Mouse (Mus musculus) brain, adult 2 months (tissue): Measurements from ENCODE around the gene Senp1.

ENCODE experiments used
- DNase-seq: peaks from one replicate; pipeline ENCODE4 v3.0.0; 2011; ENCODE audit warnings: low read depth, low spot score

Gene Senp1

DNA sequence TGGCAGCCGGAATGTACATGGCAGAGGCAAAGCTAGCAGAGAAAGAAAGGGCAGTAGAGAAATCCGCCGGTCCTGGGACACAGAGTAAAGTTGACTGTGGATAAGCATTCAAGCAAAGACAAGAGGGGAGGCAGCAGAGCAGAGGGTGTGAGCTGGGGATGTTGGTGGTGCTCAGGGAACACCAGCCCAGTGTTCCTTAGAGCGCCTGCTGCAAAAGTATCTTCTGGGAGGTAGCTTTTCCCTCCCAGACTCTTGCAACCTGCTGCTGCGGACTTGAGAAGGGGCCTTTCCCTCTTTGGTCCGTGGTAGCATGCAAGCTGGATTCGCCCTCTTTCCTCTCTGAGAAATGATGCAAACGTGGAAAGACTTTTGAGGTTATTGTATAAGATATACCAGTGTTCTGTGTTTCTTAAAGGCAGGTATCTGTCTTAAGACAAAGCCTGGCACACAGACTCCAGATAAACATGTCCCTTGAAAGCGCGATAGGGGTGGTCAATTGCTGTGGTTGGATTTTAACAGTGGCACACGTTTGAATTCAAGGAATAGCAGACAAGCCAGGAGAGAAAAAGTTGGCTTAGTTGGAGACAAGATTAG, 14.3 kb upstream of the Senp1 start:
- no peak for DNase-seq

DNA sequence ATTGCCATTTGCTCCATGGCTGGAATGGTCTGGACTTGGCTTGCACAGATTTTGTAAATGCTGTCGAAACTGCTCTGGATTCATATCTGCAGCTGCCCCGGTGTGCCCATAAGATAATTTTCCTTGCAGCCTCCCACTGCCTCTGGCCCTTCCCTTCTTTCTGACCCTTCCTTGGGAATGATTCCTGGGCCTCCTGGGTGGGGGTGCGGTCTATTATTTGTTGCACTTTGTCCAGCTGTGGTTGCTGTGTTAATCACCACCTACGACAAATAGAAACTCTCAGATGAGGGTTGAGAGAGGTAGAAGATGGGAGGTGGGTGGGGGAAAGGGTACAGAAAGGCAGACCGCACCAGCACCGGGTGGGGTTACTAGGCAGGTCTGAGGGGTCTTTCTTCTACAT, 13.7 kb upstream of the Senp1 start:
- no peak for DNase-seq

DNA sequence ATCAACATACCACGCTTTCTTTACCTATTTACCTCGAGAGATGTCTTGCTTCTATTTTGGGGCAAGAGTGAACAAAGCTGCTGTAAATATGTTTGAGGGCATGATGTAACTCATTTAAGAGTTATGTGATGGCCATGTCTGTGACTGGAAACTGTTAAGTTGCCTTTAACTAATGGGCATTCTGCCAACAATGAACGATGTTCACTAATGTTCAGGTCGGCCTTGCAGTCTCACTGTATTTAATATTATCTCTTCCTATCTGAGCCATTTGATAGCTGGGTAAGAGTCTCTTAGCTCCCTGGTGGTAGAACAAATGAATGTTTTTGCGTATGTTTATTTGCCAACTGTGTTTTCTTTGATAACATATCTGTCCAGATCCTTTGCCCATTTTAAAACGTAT, 13.0 kb upstream of the Senp1 start:
- no peak for DNase-seq

DNA sequence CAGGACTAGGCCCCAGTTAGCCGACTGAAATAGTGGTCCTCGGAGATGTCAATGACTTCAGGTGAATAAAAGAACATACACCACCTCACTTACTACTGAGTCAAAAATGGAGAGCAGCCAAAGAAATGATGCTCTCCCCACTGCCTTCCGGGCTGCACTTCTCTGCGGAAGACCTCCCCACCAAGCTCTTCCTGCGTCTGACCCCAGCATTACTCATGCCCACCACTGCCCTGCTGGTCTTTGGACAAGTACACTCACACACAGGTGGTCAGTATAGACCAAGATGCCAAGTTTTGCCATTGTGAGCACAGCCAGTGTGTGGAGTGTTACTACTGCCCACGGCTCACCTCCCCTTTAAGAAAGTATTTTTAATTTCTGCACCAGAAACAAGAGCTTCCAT, 8.9 kb upstream of the Senp1 start:
- peak; percentile 28 for DNase-seq

DNA sequence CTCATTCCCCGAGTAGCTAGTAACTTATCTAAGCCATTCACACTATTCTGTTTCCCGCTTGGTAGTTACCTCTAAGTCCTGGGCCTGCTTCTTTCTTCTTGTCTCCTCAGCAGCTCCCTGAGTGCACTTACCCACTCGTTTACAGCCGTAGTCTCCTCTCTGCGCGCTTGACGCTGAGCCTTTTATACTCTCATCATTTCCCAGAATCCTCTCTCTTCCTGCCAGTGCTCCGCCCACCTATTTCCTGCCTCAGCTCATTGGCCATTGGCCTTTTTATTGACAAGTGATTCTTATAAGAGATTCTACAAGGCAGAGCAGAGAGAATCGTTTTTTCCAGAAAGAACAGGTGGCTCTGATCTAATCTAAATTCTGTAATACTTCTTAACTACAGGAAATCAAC, 5.0 kb upstream of the Senp1 start:
- no peak for DNase-seq

DNA sequence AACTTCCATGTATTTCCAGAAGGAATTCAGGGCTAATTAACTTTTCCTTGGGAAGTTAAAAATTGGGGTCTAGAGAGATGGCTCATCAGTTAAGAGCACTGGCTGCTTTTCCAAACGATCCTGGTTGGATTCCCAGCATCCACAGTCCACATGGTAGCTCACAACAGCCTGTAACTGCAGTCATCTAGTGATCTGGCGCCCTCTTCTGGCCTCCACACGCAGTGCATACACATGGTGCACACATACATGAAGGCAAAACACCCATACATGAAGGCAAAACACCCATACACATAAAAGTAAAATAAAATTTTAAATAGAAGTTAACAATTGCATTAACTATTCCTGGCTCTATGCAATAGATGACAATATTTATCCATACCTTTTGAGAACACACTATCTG, 3.4 kb upstream of the Senp1 start:
- no peak for DNase-seq

DNA sequence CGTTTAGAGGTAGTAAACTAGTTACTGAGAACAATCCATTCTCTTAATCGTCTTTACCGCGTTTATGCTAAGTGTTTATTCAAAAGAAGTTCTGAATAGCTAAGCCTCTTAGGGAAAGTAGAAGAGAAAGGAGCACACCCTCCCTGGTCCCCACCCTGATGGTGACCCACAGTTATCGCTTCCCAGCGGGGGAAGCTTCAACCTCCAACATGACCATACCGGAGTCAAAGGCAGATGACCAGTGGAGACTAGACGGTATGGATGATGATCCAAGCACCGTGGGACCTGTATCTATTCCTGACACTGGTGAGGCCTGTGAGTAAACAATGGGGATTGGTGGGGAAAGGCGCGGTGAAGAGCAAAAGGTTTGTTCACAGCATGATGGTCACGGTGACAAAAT, 1.4 kb upstream of the Senp1 start:
- DNase-seq = no peak

DNA sequence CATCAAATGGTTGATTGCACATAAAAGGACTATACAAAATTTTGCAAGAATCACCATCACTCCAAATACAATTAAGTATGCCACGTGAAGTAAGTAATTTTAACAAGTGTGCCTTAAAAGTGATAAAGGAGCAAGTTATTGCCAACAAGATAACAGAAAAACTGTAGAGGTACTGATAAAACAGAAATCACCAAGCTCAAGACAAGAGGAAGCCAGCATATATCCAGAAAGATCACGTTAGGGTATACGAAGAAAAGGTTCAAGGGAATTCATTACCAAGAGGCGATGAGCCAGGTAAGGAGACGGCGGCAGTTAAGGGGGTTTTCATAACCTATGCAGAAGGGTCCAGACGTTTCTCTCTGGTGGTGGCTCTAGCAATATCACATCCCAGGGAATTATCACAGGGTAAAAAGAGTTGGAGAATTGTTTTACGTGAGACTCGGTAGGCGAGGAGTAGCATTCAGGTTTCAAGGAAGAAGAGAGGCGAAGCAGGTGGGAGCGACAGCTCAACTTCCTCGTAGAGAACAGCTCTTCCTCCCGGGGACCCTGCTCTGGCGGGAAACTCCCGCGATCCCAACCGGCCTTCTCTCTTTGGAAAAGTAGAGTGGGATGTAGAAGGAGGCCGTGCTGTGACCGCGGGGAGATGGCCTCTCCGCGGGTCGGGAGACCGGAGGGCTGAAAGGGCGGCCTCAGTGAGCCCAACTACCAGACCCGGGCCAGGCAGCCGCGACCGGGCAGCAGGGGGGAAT, 998 bp downstream of the Senp1 start, which contains the start of gene Pfkm:
Pfkm (plus strand) TSS at position 218 of the 749 bp plus-strand sequence.
- DNase-seq = no peak

DNA sequence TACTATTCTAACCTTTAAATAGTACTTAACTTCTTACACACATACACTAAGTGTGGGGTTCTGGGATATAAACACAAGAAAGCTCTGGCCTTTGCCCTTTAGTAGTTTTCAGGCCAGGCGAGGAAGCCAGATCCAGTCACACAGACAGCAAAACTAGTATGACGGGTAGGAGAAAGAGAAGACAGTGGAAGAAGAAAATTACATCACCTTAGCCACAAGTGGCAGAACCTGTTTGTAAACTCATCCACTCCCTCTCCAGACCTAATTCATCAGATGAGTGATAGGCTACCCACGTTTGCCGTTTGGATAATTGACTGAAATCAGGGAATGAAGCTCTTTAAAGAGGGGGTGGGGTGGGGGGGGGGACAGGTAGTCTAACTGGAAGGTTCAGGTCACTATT, 1.7 kb downstream of the Senp1 start:
- no peak for DNase-seq

DNA sequence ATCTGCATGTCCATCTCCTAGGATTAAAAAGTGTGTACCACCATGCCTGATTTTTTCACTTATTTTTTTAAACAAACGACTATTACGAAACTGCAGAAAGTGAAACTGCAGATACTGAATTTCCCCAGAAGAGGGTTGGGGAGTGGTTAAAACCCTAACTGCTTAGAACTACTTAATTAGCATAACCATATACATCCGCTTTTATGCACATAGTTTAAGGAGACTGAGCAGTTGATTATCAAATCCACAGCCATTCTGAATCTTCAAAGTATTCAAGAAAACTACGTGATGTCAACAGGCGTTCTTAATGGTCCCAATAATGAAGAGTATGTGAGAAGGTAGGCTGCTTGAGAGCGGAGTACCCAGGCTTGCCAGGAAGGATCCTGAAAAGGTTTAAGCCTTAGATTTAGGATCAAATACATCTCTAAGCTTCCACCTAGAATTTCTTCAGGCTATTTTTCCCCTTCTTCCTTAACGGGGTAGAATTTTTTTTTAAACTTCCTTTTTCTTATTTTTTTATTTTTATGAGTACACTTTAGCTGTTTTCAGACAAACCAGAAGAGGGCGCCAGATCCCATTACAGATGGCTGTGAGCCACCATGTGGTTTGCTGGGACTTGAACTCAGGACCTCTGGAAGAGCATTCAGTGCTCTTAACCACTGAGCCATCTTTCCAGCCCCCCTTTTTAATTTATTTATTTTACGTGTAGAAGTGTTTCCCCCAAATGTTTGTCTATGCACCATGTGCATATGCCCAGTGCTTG, 3.9 kb downstream of the Senp1 start:
- DNase-seq = no peak

DNA sequence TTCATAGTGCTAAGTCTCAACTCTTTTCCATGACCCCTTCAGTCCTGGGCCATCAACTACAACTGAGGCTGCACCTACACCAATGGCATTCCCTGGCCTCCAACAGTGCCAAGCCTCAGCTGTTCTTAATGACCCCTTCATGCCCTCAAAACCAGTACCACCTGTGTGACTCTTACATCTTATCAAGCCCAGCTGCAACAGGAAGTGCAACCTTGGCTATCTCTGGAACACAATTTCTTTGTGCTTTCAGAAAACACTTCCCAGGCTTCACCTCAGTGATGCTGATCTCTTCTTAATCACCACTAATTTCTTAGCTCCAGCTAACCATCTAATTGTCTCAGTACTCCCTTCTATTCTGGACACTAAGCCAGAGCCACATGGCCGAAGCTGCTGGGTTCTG, 4.7 kb downstream of the Senp1 start:
- no peak for DNase-seq

DNA sequence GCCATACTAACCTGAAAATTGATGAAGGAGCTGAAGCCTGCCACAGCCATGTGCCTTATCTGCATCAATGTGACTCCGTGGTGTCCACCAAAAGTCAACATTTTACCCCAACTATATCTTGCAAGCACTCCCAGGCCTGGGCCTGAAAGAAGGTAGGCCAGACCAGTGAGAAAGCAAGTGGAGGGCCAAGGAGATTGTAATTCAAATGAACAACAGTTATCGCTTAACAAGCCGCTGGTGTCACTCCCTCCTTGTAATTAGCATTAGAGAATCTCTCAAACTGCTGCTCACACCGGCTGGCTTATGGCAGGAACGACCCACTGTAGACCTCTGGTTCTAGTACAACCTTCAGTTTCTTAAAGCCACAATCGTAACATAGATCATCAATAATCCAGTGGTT, 16.6 kb downstream of the Senp1 start:
- no peak for DNase-seq

DNA sequence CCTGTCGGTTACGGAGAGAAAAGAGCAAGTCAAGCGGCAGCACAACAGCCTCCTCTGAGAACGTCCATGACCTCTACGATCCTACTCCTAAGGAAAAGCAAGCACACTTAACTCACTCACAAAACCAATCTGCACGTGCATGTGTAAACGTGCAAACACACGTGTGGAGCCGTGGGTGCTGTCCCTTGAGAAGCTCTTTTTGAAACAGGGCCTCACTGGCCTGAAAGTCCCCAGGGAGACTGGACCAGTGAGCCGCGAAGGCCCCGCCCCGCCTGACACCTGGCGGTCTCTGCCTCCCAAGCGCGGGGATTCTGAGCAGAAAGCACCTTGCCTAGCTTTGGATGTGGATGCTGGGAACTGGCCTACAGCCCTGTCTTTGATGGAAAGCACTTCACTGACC, 18.5 kb downstream of the Senp1 start:
- DNase-seq = no peak

DNA sequence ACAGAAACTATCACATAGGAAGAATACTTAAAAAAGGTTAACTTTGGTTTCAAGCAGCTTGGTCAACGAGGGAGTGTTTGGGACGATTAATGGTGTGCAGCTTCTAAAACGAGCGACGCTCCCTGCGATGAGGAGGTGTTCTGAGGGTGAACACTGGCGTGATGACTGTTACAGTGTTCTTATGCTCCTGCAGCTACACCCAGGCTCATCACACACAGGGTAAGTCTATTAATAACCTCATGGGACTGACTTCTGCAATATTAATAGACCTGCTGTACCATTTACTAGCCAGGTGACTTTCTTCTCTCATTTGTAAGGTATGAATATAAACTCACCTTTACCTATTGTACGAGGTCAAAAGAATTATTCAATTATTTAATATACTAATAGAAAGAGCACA, 19.0 kb downstream of the Senp1 start:
- peak; percentile 47 for DNase-seq

DNA sequence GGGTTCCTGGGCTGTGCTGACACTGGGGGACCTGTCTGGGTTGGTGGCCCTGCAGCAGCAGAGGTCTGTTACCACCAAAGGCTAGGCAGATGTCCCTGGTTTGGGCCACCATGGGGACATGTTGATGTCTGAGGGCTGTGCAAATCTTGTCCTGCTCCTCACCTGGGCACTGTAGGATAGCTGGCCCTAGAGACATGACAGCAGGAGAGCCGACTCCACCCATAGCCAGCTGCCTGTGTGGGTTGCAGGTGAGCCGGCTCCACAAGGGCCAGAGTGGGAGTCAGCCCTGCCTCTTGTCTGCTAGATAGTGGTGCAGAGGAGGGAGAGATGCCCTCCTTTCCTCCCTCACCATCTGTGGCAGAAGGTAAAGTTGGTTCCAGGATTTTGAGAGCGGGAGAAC, 23.2 kb downstream of the Senp1 start:
- peak; percentile 45 for DNase-seq

DNA sequence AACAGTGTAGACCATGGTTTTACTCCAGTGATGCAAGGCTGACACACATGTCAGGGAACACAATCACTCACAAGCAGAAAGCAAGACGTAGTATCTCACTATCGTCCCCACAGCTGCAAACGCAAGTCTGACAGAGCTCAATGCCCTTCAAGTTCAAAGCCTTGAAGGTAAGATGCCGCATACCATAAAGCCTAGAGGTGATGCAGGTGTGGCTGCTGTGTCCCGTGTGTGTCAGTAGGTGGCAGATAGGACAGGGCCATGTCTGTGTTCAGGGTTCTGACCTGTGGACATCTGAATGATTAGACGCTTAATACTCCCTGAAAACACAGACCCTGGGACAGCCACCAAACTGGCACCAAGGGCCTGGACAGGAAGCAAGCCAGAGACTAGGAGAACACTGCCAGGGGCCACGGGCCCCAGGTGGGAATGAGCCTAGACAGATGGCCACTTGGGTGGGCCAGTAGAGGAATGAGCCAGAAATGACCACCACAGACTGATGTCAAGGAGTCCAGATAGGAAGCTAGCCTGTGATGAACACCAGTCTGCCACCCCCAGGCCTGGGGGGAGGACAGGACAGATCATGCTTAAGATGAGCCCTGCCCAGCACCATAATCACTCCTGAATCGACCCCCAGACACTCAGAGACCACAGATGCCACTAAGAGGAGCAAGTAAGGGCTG, 23.8 kb downstream of the Senp1 start:
- no peak for DNase-seq

DNA sequence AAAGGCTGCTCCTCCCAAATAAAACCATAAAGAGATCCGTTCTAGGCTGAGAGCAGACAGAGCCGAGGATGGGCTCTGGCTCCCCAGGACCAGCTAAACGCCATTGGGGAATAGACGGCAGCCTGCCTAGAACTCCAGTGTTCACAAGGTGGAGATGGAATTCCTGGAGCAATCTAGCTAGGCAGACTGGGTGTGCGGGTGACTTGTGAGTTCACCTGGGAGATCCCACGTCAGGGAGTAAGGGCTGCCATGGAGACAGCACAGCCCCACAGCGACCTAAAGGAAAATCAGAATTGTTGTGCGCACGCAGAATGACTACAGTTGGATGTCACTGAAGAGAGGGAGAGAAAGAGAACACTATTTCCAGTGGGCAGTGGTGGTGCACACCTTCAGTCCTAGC, 25.0 kb downstream of the Senp1 start:
- no peak for DNase-seq

DNA sequence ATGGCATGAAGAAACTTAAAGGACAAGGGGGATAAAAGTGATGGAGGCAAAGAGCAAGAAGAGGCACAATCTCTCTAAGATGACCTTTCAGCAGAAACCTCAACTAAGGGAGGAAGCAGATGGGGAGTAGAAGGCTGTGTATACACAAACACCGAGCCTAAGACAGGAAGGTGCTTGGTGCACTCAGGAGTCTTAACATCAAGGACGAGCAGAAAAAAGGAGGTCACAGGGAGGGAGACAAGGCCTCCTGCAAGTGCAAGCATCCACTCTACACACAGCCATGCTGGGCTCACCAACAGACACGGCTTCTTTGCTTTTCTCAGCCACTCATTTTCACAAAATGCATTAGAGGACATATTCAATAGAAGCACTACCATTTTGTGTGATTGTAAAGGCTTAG, 26.1 kb downstream of the Senp1 start:
- DNase-seq = no peak

DNA sequence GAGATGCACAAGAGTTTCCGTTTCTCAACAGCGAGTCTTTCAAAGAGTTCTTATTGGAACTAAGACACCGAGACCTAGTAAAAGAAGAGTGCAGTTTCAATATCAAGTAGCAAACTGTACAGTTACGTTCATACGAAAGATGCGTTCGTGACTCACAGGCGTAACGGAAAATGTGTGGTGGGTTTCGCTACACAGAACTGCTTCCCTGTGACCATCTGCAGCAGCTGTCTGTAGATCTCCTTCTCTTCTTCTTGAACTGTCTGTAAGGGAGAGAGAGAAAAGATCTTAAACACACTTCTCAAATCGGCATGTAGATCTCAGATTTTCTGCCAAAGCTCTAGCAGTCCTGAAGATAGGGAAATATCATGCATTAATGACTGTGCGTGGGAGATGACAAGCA, 26.9 kb downstream of the Senp1 start:
- DNase-seq = no peak

DNA sequence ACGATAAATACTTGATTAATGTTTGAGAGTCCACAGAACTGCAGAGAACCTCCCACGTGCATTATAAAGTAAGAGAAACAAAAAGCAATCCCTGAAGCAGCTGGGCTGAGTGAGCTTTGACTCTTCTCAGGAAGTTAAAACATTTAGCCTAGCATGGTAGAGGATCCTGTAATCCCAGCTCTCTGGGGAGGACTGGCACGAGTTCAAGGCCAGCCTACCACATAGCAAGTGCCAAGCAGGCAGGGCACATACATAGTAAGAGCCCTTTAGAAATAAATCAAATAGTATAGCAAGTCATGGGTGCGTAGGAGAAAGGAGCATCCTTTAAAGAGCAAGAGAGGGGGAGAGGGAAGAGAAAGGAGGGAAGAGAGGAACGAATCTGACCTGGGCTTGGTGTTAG, 27.7 kb downstream of the Senp1 start:
- no peak for DNase-seq

DNA sequence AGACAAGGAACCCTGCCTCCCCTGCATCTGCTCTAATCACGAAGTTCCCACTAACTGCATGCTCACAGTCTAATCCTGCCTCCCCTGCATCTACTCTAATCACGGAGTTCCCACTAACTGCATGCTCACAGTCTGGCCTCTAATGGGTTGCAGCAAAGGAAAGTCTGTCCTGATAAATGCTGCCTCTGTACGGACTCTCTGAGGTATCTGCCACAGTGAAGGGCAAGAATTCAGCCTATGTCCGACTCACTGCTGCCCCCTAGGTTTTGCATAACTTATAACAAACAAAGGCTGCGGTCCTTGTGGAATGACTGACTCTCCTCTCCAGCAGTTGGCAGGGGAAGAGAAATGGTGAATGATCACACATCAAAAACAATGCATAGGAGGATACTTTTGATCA, 38.3 kb downstream of the Senp1 start:
- peak; percentile 86 for DNase-seq

DNA sequence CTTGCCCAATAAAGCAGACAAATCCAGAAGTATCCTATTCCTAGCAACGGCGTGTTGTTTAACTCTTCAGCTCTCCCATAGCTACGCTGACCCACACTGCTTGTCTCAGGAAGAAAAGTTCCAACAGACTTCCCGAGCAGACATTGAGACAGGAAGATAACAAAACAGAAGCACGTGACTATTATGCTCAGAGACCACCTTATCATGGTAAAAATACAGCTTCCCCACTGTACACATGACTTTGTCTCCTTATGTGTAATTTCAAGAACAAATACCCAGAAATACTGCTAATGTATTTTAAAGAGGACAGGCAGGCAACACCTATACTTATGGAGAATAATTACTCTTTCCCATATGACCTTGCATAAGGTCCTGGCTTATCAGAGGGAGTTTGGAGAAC, 41.9 kb downstream of the Senp1 start:
- DNase-seq = no peak
